Mouse (Mus musculus) C2C12 (cell line): ENCODE measurements at regions not wholly inside any gene's neighbourhood (a gene's known extent, or its start where the extent isn't known, plus 50 kb on each side); places are given as distances from the start of the nearest gene placed in this dataset.

Source experiments
- H3K27me3 ChIP-seq: one replicate; pipeline ENCODE4 v1.6.1; 2011; ENCODE audit not compliant: control insufficient read depth, insufficient read depth, insufficient read length
- H3K36me3 ChIP-seq: one replicate; pipeline ENCODE4 v1.6.1; 2011; ENCODE audit not compliant: control insufficient read depth, insufficient read depth
- H3K4me3 ChIP-seq: one replicate; pipeline ENCODE4 v1.5.1; 2011; ENCODE audit warnings: mild to moderate bottlenecking, control low read depth; ENCODE audit not compliant: poor library complexity, insufficient read depth, severe bottlenecking
- H3K79me2 ChIP-seq: one replicate; pipeline ENCODE4 v1.6.1; 2011; ENCODE audit not compliant: control insufficient read depth, insufficient read depth
- H3K79me3 ChIP-seq: one replicate; pipeline ENCODE4 v1.6.1; 2011; ENCODE audit warnings: low read depth, control low read depth
- H3ac ChIP-seq: one replicate; pipeline ENCODE3; 2011; ENCODE audit warnings: low read depth; ENCODE audit not compliant: control insufficient read depth, insufficient read length
- CEBPB ChIP-seq: IDR thresholded peaks from one replicate; pipeline ENCODE4 v1.6.1; 2011; ENCODE audit warnings: low read depth, mild to moderate bottlenecking, control low read depth, moderate library complexity
- CTCF ChIP-seq: IDR thresholded peaks from one replicate; pipeline ENCODE4 v1.5.1; 2011; ENCODE audit not compliant: control insufficient read depth, insufficient read depth, insufficient read length
- FOSL1 ChIP-seq: IDR thresholded peaks from one replicate; pipeline ENCODE4 v1.8.0; 2011; ENCODE audit warnings: mild to moderate bottlenecking, low read length; ENCODE audit not compliant: poor library complexity, insufficient read depth, severe bottlenecking
- MAX ChIP-seq: IDR thresholded peaks from one replicate; pipeline ENCODE4 v1.6.1; 2011; ENCODE audit warnings: mild to moderate bottlenecking, control low read depth
- MYOD1 ChIP-seq: IDR thresholded peaks from one replicate; pipeline ENCODE4 v1.6.1; 2011; ENCODE audit warnings: low read depth; ENCODE audit not compliant: control insufficient read depth, insufficient read length
- MYOG ChIP-seq: IDR thresholded peaks from one replicate; pipeline ENCODE4 v1.6.1; 2011; ENCODE audit not compliant: control insufficient read depth, insufficient read length; ENCODE audit errors: extremely low read depth
- USF1 ChIP-seq: IDR thresholded peaks from one replicate; pipeline ENCODE4 v1.6.1; 2011; ENCODE audit warnings: low read depth, mild to moderate bottlenecking, control low read depth, moderate library complexity

DNA sequence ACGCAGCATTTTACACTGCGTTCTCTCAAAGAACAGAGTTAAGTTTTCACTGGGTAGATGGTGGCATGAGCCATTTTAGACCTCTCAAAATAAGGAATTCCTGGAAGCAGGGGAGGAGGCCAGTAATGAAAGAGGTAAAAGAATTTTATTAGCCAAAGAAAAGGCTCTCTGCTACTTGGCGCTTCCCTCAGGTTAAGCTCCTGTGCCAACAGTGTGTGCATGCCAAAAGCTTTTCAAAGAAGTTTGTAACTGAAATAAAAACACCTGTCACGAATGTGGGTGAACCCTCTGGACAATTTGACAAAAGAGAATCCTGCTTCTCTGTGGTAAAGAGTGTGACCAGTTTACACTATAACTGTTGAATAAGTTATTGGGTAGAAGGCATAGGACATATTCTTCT, 195.6 kb downstream of the Col12a1 start:
- no peaks in the 10 kb centered on the region for H3K79me2 ChIP-seq
- no peaks in the 10 kb centered on the region for H3K36me3 ChIP-seq
- H3K4me3 ChIP-seq: no peak overlapping the region
- TF ChIP-seq CEBPB: no peak
- no peaks in the 10 kb centered on the region for H3K79me3 ChIP-seq
- H3K27me3 ChIP-seq: no peaks in the 10 kb centered on the region
- H3ac ChIP-seq: no peak overlapping the region

DNA sequence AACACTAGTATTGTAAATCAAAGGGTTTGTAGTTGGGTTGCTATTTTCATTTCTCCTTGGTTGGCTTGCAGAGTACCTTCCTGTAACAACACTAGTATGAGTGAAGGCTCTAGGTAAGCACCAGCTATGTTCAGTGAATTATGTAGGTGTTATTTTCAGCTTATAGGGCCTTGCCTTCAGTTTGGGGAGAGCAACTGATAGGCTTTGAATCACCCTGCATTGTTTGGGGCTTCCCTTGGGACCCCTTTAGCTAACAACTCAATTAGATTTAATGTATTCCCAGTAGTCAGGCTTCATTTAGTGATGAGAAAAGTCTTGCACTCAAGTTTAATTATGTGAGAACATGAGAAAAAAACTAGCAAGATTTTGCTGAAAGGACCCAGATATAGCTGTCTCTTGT, 193.6 kb downstream of the Col12a1 start:
- no peaks in the 10 kb centered on the region for H3K27me3 ChIP-seq

DNA sequence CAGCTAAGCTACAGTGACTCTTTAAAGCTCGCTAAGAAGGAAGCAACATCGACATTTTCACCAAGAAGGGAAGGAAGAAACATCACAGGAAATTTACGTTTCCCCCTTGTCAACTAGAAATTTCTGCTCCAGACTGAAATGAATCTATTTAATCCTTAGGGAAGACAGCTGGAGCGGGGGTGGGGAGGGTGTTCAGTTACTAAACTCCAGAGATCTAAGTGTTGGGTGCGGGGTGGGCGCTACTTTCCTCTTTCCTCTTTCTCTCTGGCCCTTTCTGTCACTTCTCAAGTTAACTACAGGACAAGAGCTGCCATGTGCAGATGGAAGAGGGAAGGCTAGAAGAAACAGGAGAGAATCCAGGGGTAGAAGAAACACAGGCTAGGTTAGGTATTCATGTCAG, 192.2 kb downstream of the Col12a1 start:
- no peak overlapping the region for H3K4me3 ChIP-seq
- TF ChIP-seq CTCF (no peak), CEBPB (no peak), MAX (no peak), MYOG (no peak), USF1 (no peak), MYOD1 (no peak), FOSL1 (no peak)
- H3K79me2 ChIP-seq: no peaks in the 10 kb centered on the region
- H3ac ChIP-seq: no peak overlapping the region
- H3K79me3 ChIP-seq: no peaks in the 10 kb centered on the region
- H3K36me3 ChIP-seq: no peaks in the 10 kb centered on the region
- H3K27me3 ChIP-seq: no peaks in the 10 kb centered on the region

More for the DNA sequence above, 193.6 kb downstream of the Col12a1 start:
- H3K79me2 ChIP-seq: no peaks in the 10 kb centered on the region
- no peaks in the 10 kb centered on the region for H3K36me3 ChIP-seq
- H3K4me3 ChIP-seq: no peak overlapping the region
- H3K79me3 ChIP-seq: no peaks in the 10 kb centered on the region
- TF ChIP-seq FOSL1 (no peak), MAX (no peak), CTCF (no peak), CEBPB (no peak), MYOG (no peak), USF1 (no peak), MYOD1 (no peak)
- H3ac ChIP-seq: no peak overlapping the region

DNA sequence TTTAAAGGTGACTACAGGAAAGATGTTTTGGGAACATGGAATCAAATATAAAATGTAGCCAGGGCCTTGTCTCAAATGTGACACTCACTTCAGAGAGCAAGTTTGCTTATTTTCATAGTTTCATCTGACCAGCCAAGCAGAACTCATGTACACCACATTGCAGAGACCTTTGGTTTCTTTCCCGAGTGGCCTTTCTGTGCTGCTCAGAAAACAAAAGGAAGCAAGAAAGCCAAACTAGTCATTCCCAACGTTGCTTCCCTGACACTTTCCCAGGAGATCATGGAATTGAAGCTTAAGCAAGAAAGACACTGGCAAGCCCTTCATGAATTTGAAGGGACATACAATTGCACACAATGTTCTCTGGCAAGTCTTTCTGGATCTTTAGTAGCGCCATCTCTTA, 191.3 kb downstream of the Col12a1 start:
- Histone ChIP-seq H3K4me3 (no peak overlapping the region), H3K36me3 (no peaks in the 10 kb centered on the region), H3ac (no peak overlapping the region), H3K79me3 (no peaks in the 10 kb centered on the region), H3K27me3 (no peaks in the 10 kb centered on the region), H3K79me2 (no peaks in the 10 kb centered on the region)
- TF ChIP-seq FOSL1 (no peak), CTCF (no peak), MYOG (no peak), USF1 (no peak), MYOD1 (no peak), CEBPB (no peak), MAX (no peak)
